Mouse (Mus musculus): ENCODE results near the gene Tiam2. TPM values are rescaled to one million over a fixed set of nuclear protein-coding genes. Genes with fewer than 3 reads are reported as not detected.
"Not testable (repeated sequence)": the region's sequence is repeated elsewhere in the genome, so short reads cannot be mapped to it uniquely, and the experiment has no call there.

Tiam2 gene
- polyA plus RNA-seq, 1 experiment from 2014 or later = 3.1 TPM

DNA sequence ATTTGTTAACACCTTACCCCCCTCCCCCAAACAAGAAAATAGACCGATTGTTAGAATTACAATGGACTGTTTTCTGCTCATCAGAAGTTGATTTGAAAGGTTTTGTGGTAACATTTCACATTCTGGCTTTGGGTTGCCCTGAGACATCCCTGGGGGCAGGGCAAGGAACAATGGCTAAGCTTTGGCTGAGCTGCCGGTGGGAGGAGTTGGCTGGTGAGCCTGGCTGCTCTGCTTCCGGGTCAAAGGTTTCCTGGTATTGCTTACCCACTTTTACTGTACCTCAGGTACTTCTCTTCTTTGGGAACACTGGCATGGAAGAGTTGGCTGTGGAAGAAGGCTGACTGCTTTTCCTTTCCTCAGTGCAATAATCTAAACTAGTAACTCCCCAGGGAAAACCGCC, 25.3 kb downstream of the Tiam2 start:
- no peaks in the 10 kb centered on the region for H3K27me3 ChIP-seq (replicated peaks; ENCODE audit: control insufficient read depth, insufficient read depth, low read length)
- no peak overlapping the region for H3K4me2 ChIP-seq (ENCODE audit: low read depth, low read length)
- no peak overlapping the region for H3K27ac ChIP-seq (ENCODE audit: low read length)
- no peak for ATAC-seq
- H3K4me3 ChIP-seq (ENCODE audit: low read length) = no peak overlapping the region
- H3K9me3 ChIP-seq (ENCODE audit: control insufficient read depth, low read length) = no peaks in the 10 kb centered on the region
- H3K36me3 ChIP-seq (ENCODE audit: control insufficient read depth, insufficient read depth, low read length) = no peaks in the 10 kb centered on the region
- H3K4me1 ChIP-seq (ENCODE audit: control insufficient read depth, insufficient read depth, low read length) = 0 out of 2 replicates have a peak, but pooled peaks cover 4% of the 10 kb centered on the region
- WGBS = 65% methylated on average over 4 of the region's 4 CpGs
- H3K9ac ChIP-seq (ENCODE audit: low read depth, low read length) = no peak overlapping the region

DNA sequence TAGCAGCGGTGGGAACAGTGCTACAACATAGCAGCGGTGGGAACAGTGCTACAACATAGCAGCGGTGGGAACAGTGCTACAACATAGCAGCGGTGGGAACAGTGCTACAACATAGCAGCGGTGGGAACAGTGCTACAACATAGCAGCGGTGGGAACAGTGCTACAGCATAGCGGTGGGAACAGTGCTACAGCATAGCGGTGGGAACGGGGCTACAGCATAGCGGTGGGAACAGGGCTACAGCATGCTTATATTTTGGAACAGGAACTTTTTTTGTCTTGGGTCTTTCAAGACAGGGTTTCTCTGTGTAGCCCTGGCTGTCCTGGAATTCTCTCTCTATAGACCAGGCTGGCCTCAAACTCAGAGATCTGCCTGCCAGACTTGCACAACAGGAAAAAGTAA, 26.8 kb downstream of the Tiam2 start:
- H3K4me1 ChIP-seq (ENCODE audit: control insufficient read depth, insufficient read depth, low read length); H3K9me3 ChIP-seq (ENCODE audit: control insufficient read depth, low read length); H3K27ac ChIP-seq (ENCODE audit: low read length); H3K27me3 ChIP-seq (replicated peaks; ENCODE audit: control insufficient read depth, insufficient read depth, low read length); ATAC-seq; H3K9ac ChIP-seq (ENCODE audit: low read depth, low read length); H3K4me2 ChIP-seq (ENCODE audit: low read depth, low read length); H3K4me3 ChIP-seq (ENCODE audit: low read length); H3K36me3 ChIP-seq (ENCODE audit: control insufficient read depth, insufficient read depth, low read length): not testable (repeated sequence)
- 98% methylated on average over 8 of the region's 10 CpGs for WGBS

DNA sequence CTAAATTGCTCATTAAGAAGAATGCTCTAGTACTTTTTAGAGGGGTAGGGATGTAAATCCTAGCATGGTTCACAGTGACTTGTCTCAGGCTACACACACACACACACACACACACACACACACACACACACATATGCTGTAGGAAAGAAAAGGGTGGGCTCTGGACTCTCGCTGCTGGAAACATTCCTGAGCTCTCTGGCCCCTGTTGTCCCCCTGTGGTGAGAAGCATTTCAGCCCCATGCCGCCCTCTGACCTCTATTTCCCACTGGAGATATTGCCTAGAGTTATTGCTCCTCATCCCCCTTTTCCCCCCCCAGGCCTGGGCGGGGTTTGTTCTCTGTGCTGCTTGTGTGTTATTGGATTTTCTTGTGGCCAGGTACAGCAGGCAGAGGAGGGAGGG, 28.5 kb downstream of the Tiam2 start:
- ATAC-seq = 0 out of 2 replicates have a peak, but pooled peaks have one; percentile 26
- Histone ChIP-seq H3K4me2 (ENCODE audit: low read depth, low read length) (no peak overlapping the region), H3K4me1 (ENCODE audit: control insufficient read depth, insufficient read depth, low read length) (0 out of 2 replicates have a peak, but pooled peaks cover 4% of the 10 kb centered on the region), H3K9me3 (ENCODE audit: control insufficient read depth, low read length) (no peaks in the 10 kb centered on the region), H3K36me3 (ENCODE audit: control insufficient read depth, insufficient read depth, low read length) (no peaks in the 10 kb centered on the region), H3K4me3 (ENCODE audit: low read length) (no peak overlapping the region), H3K27ac (ENCODE audit: low read length) (no peak overlapping the region), H3K9ac (ENCODE audit: low read depth, low read length) (no peak overlapping the region), H3K27me3 (replicated peaks; ENCODE audit: control insufficient read depth, insufficient read depth, low read length) (no peaks in the 10 kb centered on the region)
- 40% methylated on average over 3 of the region's 3 CpGs for WGBS

DNA sequence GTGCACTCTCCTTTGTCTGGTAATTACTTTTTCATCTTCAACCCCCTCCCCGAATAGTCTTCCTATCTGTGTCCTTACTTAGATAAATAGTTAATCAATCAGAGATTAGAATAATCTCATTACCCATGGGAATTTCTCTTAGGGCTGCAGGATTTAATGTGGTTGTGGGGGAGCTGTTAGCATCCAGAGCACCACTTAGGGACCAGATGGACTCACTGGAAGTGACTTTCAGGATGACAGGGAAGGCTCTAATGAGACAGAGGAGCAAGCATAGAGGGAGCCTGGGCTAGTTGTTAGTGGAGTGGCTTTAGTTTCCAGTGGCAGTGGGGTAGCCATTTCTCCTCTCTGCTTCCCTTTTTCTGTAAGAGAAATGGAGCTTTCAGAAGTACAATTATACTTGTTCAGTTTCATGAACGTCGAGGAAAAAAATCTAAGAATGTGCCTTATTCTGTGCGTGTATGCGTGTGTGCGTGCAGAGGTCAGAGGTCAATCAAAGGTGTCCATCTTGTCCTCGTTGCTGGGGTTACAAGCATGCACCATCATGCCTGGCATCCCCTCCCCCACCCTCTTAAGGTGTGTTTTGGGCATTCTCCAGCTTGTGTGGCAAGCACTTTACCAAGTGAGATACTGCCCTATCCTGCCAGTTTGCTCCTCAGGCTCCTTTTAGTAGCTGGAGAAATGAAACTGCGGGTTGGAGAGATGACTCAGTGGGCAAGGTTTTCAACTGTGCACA, 30.4 kb downstream of the Tiam2 start:
- no peak overlapping the region for H3K4me3 ChIP-seq (ENCODE audit: low read length)
- H3K9ac ChIP-seq (ENCODE audit: low read depth, low read length) = no peak overlapping the region
- WGBS = 79% methylated on average over 8 of the region's 8 CpGs
- no peak for ATAC-seq
- H3K4me1 ChIP-seq (ENCODE audit: control insufficient read depth, insufficient read depth, low read length) = 0 out of 2 replicates have a peak, but pooled peaks cover 4% of the 10 kb centered on the region
- H3K9me3 ChIP-seq (ENCODE audit: control insufficient read depth, low read length) = no peaks in the 10 kb centered on the region
- H3K36me3 ChIP-seq (ENCODE audit: control insufficient read depth, insufficient read depth, low read length) = no peaks in the 10 kb centered on the region
- H3K27ac ChIP-seq (ENCODE audit: low read length) = no peak overlapping the region
- H3K4me2 ChIP-seq (ENCODE audit: low read depth, low read length) = no peak overlapping the region
- H3K27me3 ChIP-seq (replicated peaks; ENCODE audit: control insufficient read depth, insufficient read depth, low read length) = no peaks in the 10 kb centered on the region

DNA sequence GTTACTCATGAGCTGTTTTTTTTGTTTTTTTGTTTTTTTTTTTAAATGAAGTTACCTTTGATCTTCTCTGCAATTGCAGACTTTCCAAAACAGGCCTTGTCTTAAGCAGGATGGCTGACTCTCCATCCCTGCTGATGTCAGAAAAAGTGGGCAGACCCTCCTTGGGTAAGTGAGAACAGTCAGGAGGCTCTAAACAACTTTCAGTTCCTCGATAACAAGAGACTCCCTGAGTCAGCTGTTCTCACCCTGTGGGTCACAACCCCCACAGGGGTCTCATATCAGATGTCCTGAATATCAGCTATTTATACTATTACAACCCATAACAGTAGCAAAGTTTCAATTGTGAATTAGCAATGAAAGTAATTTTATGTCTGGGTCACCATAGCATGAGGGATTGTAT, 33.9 kb downstream of the Tiam2 start:
- Histone ChIP-seq H3K27me3 (replicated peaks; ENCODE audit: control insufficient read depth, insufficient read depth, low read length) (no peaks in the 10 kb centered on the region), H3K9ac (ENCODE audit: low read depth, low read length) (no peak overlapping the region), H3K27ac (ENCODE audit: low read length) (no peak overlapping the region), H3K4me1 (ENCODE audit: control insufficient read depth, insufficient read depth, low read length) (no peaks in the 10 kb centered on the region), H3K4me3 (ENCODE audit: low read length) (no peak overlapping the region), H3K9me3 (ENCODE audit: control insufficient read depth, low read length) (no peaks in the 10 kb centered on the region), H3K36me3 (ENCODE audit: control insufficient read depth, insufficient read depth, low read length) (no peaks in the 10 kb centered on the region), H3K4me2 (ENCODE audit: low read depth, low read length) (no peak overlapping the region)
- no peak for ATAC-seq
- WGBS = 42% methylated on average over 1 of the region's 1 CpGs

DNA sequence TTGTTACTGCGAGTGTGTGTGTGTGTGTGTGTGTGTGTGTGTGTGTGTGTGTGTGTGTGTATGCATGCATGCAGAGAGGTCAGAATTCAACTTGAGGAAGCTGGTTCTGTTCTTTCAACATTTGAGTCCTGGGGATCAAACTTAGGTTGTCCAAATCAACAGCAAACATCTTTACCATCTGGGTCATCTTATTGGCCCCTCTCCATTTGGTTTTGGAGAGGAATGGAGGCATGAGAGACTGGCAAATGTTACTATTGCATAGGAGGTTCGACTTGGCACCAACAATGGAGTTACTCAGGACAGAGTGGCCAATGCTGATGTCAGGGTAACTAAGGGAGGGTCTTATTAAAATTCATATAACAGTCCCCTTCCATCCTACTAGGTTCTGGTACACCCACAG, 35.4 kb downstream of the Tiam2 start:
- Histone ChIP-seq H3K4me1 (ENCODE audit: control insufficient read depth, insufficient read depth, low read length) (no peaks in the 10 kb centered on the region), H3K9ac (ENCODE audit: low read depth, low read length) (no peak overlapping the region), H3K36me3 (ENCODE audit: control insufficient read depth, insufficient read depth, low read length) (no peaks in the 10 kb centered on the region), H3K9me3 (ENCODE audit: control insufficient read depth, low read length) (no peaks in the 10 kb centered on the region), H3K27me3 (replicated peaks; ENCODE audit: control insufficient read depth, insufficient read depth, low read length) (no peaks in the 10 kb centered on the region), H3K27ac (ENCODE audit: low read length) (no peak overlapping the region), H3K4me3 (ENCODE audit: low read length) (no peak overlapping the region), H3K4me2 (ENCODE audit: low read depth, low read length) (no peak overlapping the region)
- WGBS = 81% methylated on average over 2 of the region's 2 CpGs
- ATAC-seq = no peak

DNA sequence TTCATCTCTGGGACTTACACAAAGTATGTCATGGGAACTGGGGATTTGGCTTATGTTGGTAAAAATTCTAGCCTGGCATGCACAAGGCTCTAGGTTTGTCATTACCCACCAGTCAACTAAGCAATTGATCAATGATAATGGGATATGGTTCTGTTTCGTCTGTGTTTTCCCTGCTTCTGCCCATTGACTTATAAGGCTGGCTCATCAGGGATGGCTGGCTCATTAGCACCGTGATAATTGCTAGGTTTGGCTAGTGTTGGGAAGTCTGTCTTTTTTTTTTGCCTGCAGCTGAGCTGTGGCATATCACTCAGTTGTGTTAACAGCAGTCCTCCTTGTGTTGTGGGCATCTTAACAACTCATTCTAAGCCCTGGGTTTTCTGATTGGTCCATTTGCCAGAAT, 36.8 kb downstream of the Tiam2 start:
- H3K27me3 ChIP-seq (replicated peaks; ENCODE audit: control insufficient read depth, insufficient read depth, low read length) = no peaks in the 10 kb centered on the region

DNA sequence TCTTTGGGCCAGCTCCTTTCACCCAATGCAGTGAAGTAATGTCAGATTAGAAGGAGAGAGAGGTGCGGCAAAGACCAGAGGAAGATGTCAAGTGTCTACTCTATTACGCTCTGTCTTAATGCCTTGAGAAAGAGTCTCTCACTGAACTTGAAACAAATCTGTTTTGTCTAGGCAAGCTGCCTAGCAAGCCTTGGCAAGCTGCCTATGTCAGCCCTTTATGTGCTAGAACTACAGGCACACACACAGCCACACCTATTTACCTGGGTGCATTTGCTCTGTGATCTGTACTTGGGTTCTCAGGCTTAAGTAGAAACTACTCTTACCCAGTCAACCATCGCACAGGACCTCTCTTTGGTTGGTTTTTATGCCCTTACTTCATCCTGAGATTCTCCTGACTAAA, 40.4 kb downstream of the Tiam2 start:
- H3K36me3 ChIP-seq (ENCODE audit: control insufficient read depth, insufficient read depth, low read length) = no peaks in the 10 kb centered on the region
- no peak overlapping the region for H3K4me3 ChIP-seq (ENCODE audit: low read length)
- H3K27me3 ChIP-seq (replicated peaks; ENCODE audit: control insufficient read depth, insufficient read depth, low read length) = no peaks in the 10 kb centered on the region
- ATAC-seq = no peak
- H3K4me1 ChIP-seq (ENCODE audit: control insufficient read depth, insufficient read depth, low read length) = peaks cover 11% of the 10 kb centered on the region
- WGBS = 88% methylated on average over 3 of the region's 3 CpGs
- H3K9me3 ChIP-seq (ENCODE audit: control insufficient read depth, low read length) = no peaks in the 10 kb centered on the region
- no peak overlapping the region for H3K27ac ChIP-seq (ENCODE audit: low read length)
- no peak overlapping the region for H3K9ac ChIP-seq (ENCODE audit: low read depth, low read length)
- H3K4me2 ChIP-seq (ENCODE audit: low read depth, low read length) = no peak overlapping the region

More for the DNA sequence above, 36.8 kb downstream of the Tiam2 start:
- H3K4me2 ChIP-seq (ENCODE audit: low read depth, low read length) = no peak overlapping the region
- H3K9ac ChIP-seq (ENCODE audit: low read depth, low read length) = no peak overlapping the region
- no peak overlapping the region for H3K4me3 ChIP-seq (ENCODE audit: low read length)
- H3K4me1 ChIP-seq (ENCODE audit: control insufficient read depth, insufficient read depth, low read length) = no peaks in the 10 kb centered on the region
- no peak overlapping the region for H3K27ac ChIP-seq (ENCODE audit: low read length)
- no peak for ATAC-seq
- 74% methylated on average over 2 of the region's 2 CpGs for WGBS
- H3K9me3 ChIP-seq (ENCODE audit: control insufficient read depth, low read length) = no peaks in the 10 kb centered on the region
- no peaks in the 10 kb centered on the region for H3K36me3 ChIP-seq (ENCODE audit: control insufficient read depth, insufficient read depth, low read length)

DNA sequence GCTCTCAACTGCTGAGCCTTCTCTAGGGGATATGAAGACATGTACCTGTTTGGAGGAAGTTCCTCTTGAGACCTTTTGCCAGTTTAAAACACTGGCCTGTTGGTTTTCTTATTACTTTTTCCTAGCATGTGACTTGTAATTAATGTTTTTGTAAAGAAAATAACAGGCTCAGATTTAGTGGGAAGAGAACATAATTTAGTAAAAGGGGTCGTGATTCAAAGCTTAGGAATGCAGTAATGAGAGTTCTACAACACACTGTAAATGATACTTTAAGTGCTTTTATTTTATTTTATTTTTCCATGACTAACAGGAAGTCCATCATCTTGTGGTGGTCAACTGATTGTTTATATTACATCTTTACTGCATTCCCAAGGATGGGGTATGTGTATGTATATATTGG, 42.0 kb downstream of the Tiam2 start:
- Histone ChIP-seq H3K4me2 (ENCODE audit: low read depth, low read length) (no peak overlapping the region), H3K36me3 (ENCODE audit: control insufficient read depth, insufficient read depth, low read length) (no peaks in the 10 kb centered on the region), H3K27me3 (replicated peaks; ENCODE audit: control insufficient read depth, insufficient read depth, low read length) (no peaks in the 10 kb centered on the region), H3K4me3 (ENCODE audit: low read length) (no peak overlapping the region), H3K9me3 (ENCODE audit: control insufficient read depth, low read length) (no peaks in the 10 kb centered on the region), H3K9ac (ENCODE audit: low read depth, low read length) (no peak overlapping the region), H3K27ac (ENCODE audit: low read length) (no peak overlapping the region), H3K4me1 (ENCODE audit: control insufficient read depth, insufficient read depth, low read length) (peaks cover 11% of the 10 kb centered on the region)
- WGBS = 61% methylated on average over 1 of the region's 1 CpGs
- no peak for ATAC-seq

DNA sequence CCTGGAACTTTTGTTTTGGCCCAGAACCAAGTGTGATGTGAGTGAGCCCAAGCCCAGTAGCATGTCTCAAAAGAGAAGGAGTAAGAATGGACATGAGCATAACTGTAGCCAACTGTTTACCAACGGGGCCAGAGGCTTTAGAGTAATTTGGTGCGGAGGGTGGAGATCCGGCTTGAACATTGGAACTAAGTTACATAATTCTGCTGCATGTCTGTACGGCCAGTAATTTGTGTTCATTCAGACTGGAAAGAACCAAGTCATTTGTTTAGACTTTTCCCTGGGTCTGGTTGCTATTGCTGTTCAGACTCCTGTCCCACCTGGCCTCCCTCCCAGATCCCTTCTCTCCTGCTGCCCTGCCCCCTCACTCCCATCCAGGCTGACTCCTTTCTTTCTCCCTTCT, 43.3 kb downstream of the Tiam2 start:
- WGBS = 48% methylated on average over 4 of the region's 4 CpGs
- Histone ChIP-seq H3K36me3 (ENCODE audit: control insufficient read depth, insufficient read depth, low read length) (no peaks in the 10 kb centered on the region), H3K9me3 (ENCODE audit: control insufficient read depth, low read length) (no peaks in the 10 kb centered on the region), H3K4me2 (ENCODE audit: low read depth, low read length) (no peak overlapping the region), H3K9ac (ENCODE audit: low read depth, low read length) (no peak overlapping the region), H3K4me1 (ENCODE audit: control insufficient read depth, insufficient read depth, low read length) (peaks cover 11% of the 10 kb centered on the region), H3K4me3 (ENCODE audit: low read length) (no peak overlapping the region), H3K27me3 (replicated peaks; ENCODE audit: control insufficient read depth, insufficient read depth, low read length) (no peaks in the 10 kb centered on the region), H3K27ac (ENCODE audit: low read length) (no peak overlapping the region)
- no peak for ATAC-seq
